Mouse (Mus musculus) heart, embryonic 10.5 days (tissue): ENCODE results near the gene Eef2. TPM values are rescaled to one million over a fixed set of nuclear protein-coding genes. Genes with fewer than 3 reads are reported as not detected.
"Not testable (repeated sequence)": the region's sequence is repeated elsewhere in the genome, so short reads cannot be mapped to it uniquely, and the experiment has no call there.

Source experiments
- DNase-seq: peaks from one replicate; pipeline ENCODE4 v3.0.0-alpha.2; 2017; ENCODE audit warnings: low spot score
- H3K27ac ChIP-seq: fragments of 300-500 bp; sonication (generic); 2 replicates; pipeline ENCODE4 v1.5.1; 2016; ENCODE audit warnings: mild to moderate bottlenecking
- H3K27me3 ChIP-seq: fragments of 300-500 bp; sonication (generic); 2 replicates; pipeline ENCODE4 v1.6.1; 2016; ENCODE audit warnings: mild to moderate bottlenecking; ENCODE audit not compliant: poor library complexity, insufficient read depth, severe bottlenecking
- H3K36me3 ChIP-seq: fragments of 300-500 bp; sonication (generic); 2 replicates; pipeline ENCODE4 v1.6.1; 2016; ENCODE audit warnings: mild to moderate bottlenecking, moderate library complexity
- H3K4me1 ChIP-seq: fragments of 300-500 bp; sonication (generic); 2 replicates; pipeline ENCODE4 v1.6.1; 2016; ENCODE audit warnings: mild to moderate bottlenecking
- H3K4me3 ChIP-seq: fragments of 300-500 bp; sonication (generic); 2 replicates; pipeline ENCODE4 v1.5.1; 2016; ENCODE audit warnings: mild to moderate bottlenecking, moderate library complexity
- H3K9me3 ChIP-seq: fragments of 300-500 bp; sonication (generic); 2 replicates; pipeline ENCODE4 v1.6.1; 2016; ENCODE audit warnings: mild to moderate bottlenecking, moderate library complexity
- WGBS: fragments of 180-500 bp; shearing (Covaris S2); methylation state at CpG from one replicate; pipeline ENCODE4 v1.1.7; 2016; 5-methylcytosine and 5-hydroxymethylcytosine counted together
- polyA plus RNA-seq: library from polyadenylated mRNA; unstranded; fragments of >200 nt; fragmentation: Nextera tagmentation; extraction: Ambion mirVana; gene quantifications from 2 replicates; pipeline ENCODE4 v1.2.1, GENCODE M21; 2016

The Eef2 gene
- polyA plus RNA-seq, 1 experiment from 2014 or later = 460 TPM

DNA sequence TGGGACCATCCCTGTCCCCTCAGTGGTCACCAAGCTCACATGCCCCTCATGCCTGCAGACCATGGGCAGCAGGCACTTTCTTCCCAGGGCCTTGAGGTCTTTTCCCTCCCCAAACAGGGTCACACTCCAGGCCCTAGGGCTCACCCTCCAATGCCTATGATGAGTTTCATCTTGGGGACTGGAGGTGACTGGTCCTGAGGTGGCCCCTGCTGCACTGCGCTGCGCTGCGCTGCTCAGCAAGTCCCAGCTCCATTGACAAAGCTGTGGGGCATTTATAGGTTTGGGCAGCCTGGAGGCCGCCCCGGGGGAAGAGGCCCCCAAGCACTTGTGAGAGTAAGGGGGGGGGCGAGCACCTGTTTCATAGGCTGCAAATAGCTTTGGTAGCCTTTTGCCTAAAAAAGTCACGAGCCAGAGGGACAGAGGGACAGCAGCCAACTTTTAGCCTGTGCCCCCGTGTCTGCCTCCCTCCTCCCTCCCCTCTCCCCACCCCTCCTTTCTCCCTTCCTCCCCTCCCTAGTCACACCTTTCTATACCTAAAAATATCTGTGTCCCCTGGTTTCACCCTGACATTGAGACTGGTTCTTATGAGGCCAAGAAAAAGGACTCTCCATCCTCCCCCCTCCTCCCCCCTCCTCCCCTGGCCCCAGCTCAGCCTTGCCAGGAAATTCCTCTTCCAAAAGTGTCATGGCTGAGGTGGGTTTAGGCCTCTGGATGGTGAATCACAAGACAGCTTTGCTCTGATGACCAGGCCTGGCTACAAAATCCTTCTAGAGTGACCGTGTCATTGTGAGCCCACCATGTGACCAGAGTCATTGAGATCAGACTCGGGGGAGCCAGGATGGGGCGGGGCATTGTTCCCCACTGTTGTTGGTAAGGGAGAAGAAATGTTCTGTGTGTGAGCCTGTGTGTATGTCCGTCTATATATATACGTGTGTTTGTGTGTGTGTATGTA is 25.7 kb downstream of the Eef2 start, which contains the start of gene Nmrk2:
Nmrk2 (minus strand) TSS at position 245 of the 952 bp plus-strand sequence.
- 49% methylated on average over 13 of the region's 13 CpGs for WGBS
- H3K4me3 ChIP-seq = peak within 1 kb of the TSS; percentile 33
- peak within 1 kb of the TSS; percentile 60 for H3K27ac ChIP-seq

DNA sequence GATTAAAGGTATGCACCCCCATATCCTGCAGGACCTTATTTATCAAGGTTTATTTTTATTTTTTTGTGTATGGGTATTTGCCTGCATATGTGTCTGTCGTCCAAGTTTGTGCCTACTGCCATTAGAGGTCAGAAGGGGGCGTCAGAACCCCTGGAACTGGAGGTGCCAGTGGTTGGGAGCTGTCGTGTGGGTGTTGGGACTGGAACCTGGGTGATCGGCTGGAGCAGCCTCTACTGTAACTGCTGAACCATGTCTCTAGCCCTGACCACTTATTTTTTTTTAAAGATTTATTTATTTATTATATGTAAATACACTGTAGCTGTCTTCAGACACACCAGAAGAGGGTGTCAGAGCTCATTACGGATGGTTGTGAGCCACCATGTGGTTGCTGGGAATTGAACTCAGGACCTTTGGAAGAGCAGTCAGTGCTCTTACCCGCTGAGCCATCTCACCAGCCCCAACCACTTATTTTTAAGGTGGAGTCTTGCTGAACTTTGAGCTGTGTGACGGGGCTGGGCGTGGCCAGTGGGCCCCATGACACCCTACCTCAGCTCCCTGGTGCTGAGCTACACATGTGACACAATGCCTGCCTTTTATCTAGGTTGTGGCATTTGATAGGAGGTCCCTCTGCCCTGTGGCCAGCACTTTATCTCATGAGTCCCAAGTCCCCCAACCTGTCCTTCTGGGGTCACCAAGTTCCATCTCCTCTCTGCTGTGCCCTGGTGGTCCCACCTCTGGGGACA is 26.7 kb downstream of the Eef2 start:
- Histone ChIP-seq H3K9me3 (no peaks in the 10 kb centered on the region), H3K27ac (peak overlapping the region; percentile 60), H3K4me1 (peaks cover 61% of the 10 kb centered on the region), H3K36me3 (no peaks in the 10 kb centered on the region; the same call in 1 of the 2 replicates), H3K4me3 (no peak overlapping the region), H3K27me3 (0 out of 2 replicates have a peak, but pooled peaks cover 7% of the 10 kb centered on the region)
- DNase-seq = no peak
- WGBS = 57% methylated on average over 8 of the region's 8 CpGs

More for the DNA sequence above, 25.7 kb downstream of the Eef2 start, which contains the start of gene Nmrk2:
- H3K27me3 ChIP-seq = peaks cover 12% of the 10 kb centered on the region; the same call in 1 of the 2 replicates
- no peaks in the 10 kb centered on the region for H3K9me3 ChIP-seq
- DNase-seq = no peak
- H3K4me1 ChIP-seq = peaks cover 67% of the 10 kb centered on the region
- no peaks in the 10 kb centered on the region for H3K36me3 ChIP-seq

DNA sequence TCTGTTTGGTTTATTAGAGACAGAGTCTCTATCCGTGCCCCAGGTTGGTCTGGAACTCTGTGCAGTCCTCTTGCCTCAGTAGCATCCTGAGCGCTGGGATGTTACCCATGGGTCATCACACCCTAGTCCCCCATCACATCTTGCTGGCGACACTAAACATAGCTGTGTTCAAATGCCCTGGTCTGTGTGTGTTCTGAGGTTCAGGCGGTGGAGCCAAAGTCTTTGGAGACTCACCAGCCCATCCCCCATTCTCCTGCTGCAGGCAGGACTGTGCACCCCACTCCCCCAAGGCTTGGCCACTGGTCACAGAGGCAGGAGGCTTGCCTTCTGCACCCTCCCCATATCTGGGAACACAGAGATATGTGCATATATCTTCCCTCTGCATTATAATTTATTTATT is 27.7 kb downstream of the Eef2 start:
- H3K9me3 ChIP-seq = no peaks in the 10 kb centered on the region
- WGBS = 65% methylated on average over 4 of the region's 4 CpGs
- peaks cover 6% of the 10 kb centered on the region; the same call in 1 of the 2 replicates for H3K36me3 ChIP-seq
- H3K27ac ChIP-seq = no peak overlapping the region
- DNase-seq = no peak
- H3K4me1 ChIP-seq = peaks cover 55% of the 10 kb centered on the region
- H3K4me3 ChIP-seq = no peak overlapping the region
- 0 out of 2 replicates have a peak, but pooled peaks cover 7% of the 10 kb centered on the region for H3K27me3 ChIP-seq

DNA sequence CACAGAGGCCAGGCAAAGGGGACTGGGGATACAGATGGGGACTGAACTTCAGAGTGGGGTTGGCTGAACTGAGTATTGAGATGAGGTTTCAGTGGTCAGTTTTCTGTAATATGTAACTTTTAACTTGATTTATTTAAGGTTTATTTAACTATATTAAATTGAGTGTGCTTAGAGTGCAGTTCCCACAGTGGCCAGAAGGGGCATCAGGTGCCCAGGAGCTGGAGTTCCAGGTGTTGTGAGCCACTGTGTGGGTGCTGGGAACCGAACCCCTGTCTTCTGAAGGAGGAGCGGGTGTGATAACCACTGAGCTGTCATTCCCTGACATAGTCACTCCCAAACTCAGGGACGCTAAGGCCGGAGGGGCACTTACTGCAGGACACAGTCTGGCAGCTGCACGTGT is 33.7 kb downstream of the Eef2 start:
- Histone ChIP-seq H3K4me3 (no peak overlapping the region), H3K27ac (no peak overlapping the region), H3K9me3 (no peaks in the 10 kb centered on the region), H3K36me3 (peaks cover 6% of the 10 kb centered on the region; the same call in 1 of the 2 replicates), H3K27me3 (no peaks in the 10 kb centered on the region), H3K4me1 (0 out of 2 replicates have a peak, but pooled peaks cover under 1% of the 10 kb centered on the region)
- no peak for DNase-seq
- 87% methylated on average over 5 of the region's 5 CpGs for WGBS

DNA sequence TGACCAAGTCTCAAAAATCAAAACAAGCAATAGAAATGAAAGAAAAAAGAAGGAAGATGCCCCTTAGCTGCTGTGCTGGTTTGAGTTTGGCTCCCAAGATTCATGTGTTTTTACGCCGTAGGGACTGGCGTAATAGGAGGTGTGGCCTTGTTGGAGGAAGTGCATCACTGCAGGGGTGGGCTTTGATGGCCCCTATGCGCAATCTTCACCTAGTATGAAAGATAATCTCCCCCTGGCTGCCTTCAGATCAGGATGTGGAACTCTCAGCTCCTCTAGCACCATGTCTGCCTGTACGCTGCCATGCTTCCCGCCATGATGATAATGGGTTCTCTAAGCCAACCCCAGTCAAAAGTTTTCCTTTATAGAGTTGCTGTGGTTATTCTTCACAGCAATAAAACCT is 39.8 kb downstream of the Eef2 start:
- 85% methylated on average over 6 of the region's 6 CpGs for WGBS
- H3K4me1 ChIP-seq = 0 out of 2 replicates have a peak, but pooled peaks cover 4% of the 10 kb centered on the region
- no peaks in the 10 kb centered on the region for H3K36me3 ChIP-seq
- peaks cover 12% of the 10 kb centered on the region; the same call in 1 of the 2 replicates for H3K27me3 ChIP-seq
- H3K9me3 ChIP-seq = no peaks in the 10 kb centered on the region
- no peak overlapping the region for H3K4me3 ChIP-seq
- DNase-seq = no peak
- no peak overlapping the region for H3K27ac ChIP-seq

DNA sequence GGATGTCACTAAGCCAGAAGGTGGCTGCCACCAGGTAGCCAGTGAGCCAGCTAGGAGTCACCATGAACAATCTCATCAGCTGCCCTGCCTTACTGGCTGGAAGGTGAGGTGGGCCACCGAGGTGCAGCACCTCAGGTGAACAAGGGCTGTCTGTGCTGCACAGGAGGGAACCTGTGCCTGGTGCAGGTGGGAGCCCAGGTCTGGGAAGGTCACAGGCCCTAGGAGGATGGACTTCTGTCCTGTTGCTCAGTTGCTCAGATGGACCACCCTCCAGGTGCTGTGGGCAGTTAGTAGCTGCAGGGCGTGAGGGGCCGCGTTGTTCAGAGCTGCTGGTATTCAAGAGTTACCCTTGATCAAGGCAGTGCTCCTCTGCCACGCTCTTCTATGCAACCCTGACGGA is 40.4 kb downstream of the Eef2 start:
- Histone ChIP-seq H3K36me3 (no peaks in the 10 kb centered on the region), H3K27ac (no peak overlapping the region), H3K4me1 (0 out of 2 replicates have a peak, but pooled peaks cover 4% of the 10 kb centered on the region), H3K27me3 (peaks cover 12% of the 10 kb centered on the region; the same call in 1 of the 2 replicates), H3K4me3 (no peak overlapping the region), H3K9me3 (no peaks in the 10 kb centered on the region)
- WGBS = 82% methylated on average over 6 of the region's 6 CpGs
- DNase-seq = no peak

DNA sequence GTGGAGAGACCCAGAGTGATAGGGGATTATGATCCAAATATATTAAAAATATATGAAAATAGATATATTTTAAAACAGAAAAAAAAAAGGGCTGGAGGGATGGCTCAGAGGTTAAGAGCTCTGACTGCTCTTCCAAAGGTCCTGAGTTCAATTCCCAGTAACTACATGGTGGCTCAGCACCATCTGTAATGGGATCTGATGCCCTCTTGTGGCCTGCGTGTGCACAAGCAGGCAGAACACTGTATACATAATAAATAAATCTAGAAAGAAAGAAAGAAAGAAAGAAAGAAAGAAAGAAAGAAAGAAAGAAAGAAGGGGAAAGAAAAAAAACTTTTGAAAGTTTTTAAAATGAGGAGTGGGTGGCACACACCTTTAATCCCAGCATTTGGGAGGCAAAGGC is 40.8 kb downstream of the Eef2 start:
- not testable (repeated sequence) for H3K4me3 ChIP-seq, H3K36me3 ChIP-seq, DNase-seq, H3K4me1 ChIP-seq, H3K9me3 ChIP-seq, H3K27ac ChIP-seq
- peaks cover 12% of the 10 kb centered on the region; the same call in 1 of the 2 replicates for H3K27me3 ChIP-seq
- WGBS = 36% methylated on average over 1 of the region's 1 CpGs

DNA sequence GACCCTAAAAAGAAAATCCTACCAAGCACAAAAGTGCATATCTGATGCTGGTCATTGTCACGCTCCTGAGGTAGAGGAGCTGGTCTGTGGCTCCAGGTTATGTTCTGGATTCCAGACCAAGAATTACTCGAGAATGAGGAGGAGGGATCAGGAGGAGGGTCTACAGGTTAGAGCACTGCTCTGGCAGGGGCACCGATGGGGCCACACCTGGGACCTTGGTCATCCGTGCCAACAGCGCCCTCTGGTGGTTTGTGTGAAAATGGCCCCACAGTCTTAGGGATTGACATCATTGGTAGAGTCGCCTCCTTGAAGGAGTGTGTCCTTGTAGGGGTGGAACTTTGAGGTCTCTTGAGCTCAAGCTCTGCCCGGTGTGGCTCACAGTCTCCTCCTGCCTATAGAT is 41.5 kb downstream of the Eef2 start:
- no peaks in the 10 kb centered on the region for H3K9me3 ChIP-seq
- H3K4me1 ChIP-seq = 0 out of 2 replicates have a peak, but pooled peaks cover 4% of the 10 kb centered on the region
- H3K4me3 ChIP-seq = no peak overlapping the region
- no peaks in the 10 kb centered on the region for H3K36me3 ChIP-seq
- WGBS = 37% methylated on average over 7 of the region's 7 CpGs
- H3K27ac ChIP-seq = no peak overlapping the region
- peaks cover 12% of the 10 kb centered on the region; the same call in 1 of the 2 replicates for H3K27me3 ChIP-seq
- DNase-seq = no peak

DNA sequence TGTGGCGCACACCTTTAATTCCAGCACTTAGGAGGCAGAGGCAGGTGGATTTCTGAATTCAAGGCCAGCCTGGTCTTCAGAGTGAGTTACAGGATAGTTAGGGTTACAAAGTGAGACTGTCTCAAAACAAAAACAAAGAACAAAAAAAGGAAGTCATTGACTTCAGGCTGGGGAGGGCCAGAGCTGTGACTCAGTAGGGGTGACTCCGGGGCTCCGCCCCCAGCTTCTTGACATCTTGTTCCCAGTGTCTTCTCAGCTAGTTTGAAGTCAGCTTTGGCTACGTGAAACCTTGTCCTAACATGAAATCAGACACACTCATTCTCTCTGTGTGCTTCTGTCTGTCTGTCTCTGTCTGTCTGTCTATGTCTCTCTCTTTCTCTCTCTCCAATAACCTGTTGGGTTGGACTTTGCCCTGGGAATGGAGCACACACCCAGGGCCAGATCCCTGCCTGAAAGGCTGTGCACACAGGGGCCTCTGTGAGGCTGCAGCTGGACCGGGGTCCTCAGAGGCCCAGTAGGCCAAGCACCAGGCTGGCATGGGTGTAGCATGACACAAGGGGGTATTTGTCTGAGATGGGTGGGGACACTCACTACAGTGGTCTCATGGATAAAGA is 45.1 kb downstream of the Eef2 start:
- 0 out of 2 replicates have a peak, but pooled peaks cover 4% of the 10 kb centered on the region for H3K4me1 ChIP-seq
- H3K9me3 ChIP-seq = no peaks in the 10 kb centered on the region
- H3K4me3 ChIP-seq = no peak overlapping the region
- DNase-seq = no peak
- WGBS = 82% methylated on average over 5 of the region's 5 CpGs
- H3K27me3 ChIP-seq = peaks cover 17% of the 10 kb centered on the region; the same call in 1 of the 2 replicates
- no peaks in the 10 kb centered on the region for H3K36me3 ChIP-seq
- no peak overlapping the region for H3K27ac ChIP-seq

DNA sequence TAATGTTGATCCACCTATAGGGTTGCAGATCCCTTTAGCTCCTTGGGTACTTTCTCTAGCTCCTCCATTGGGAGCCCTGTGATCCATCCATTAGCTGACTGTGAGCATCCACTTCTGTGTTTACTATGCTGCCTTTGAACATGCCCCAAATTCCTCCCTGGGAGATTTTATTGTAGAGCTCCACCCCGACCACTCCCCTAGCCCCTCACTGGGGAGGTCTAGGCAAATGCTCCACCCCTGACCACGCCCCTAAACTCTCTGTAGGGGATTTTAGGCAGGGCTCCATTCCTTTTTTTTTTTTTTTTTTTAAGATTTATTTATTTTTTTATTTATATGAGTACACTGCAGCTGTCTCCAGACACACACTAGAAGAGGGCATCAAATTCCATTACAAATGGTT is 47.3 kb downstream of the Eef2 start:
- not testable (repeated sequence) for H3K36me3 ChIP-seq
- WGBS = 56% methylated on average over 2 of the region's 2 CpGs

DNA sequence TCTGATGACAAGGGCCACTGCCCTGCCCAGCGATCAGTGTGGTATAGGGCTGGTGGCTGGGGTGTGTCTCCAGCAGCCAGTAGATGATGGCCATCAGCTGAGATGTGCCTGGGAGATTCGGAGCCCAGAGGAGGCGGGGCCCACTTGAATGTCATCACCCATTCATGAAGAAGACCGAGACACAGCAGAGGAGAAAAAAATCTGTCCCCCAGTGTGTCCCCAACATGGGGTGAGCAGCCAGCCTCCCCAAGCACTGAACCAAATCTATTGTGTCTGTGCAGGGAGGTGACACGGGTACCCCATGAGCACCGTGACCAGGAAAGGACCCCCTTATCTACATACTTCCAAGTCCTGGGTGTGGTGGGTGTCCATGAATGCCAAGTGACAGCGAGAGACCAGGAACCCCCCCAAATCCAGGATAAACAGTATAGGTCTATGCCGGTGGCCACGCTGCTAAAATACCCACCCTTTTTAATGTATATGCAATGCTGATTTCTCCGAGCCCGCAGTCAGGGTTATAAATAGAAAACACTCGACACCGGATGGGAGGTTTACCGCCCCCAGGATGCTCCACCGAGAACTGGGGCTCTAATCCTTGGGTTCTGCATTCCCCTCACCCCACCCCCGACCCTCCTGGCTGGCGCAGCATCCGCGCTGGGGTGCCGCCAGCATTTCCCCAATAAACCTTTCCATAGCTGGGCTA is 53.5 kb downstream of the Eef2 start:
- H3K9me3 ChIP-seq = no peaks in the 10 kb centered on the region
- no peak overlapping the region for H3K27ac ChIP-seq
- peak overlapping the region; percentile 44 for H3K4me3 ChIP-seq
- no peak for DNase-seq
- WGBS = 13% methylated on average over 20 of the region's 20 CpGs
- H3K4me1 ChIP-seq = peaks cover 31% of the 10 kb centered on the region
- no peaks in the 10 kb centered on the region; the same call in 1 of the 2 replicates for H3K36me3 ChIP-seq
- H3K27me3 ChIP-seq = peaks cover 51% of the 10 kb centered on the region

More for the DNA sequence above, 47.3 kb downstream of the Eef2 start:
- not testable (repeated sequence) for H3K4me3 ChIP-seq, H3K9me3 ChIP-seq, H3K4me1 ChIP-seq, H3K27ac ChIP-seq, DNase-seq
- peaks cover 24% of the 10 kb centered on the region for H3K27me3 ChIP-seq
